Mouse (Mus musculus): ENCODE measurements at regions not wholly inside any gene's neighbourhood (a gene's known extent, or its start where the extent isn't known, plus 50 kb on each side); places are given as distances from the start of the nearest gene placed in this dataset.

DNA sequence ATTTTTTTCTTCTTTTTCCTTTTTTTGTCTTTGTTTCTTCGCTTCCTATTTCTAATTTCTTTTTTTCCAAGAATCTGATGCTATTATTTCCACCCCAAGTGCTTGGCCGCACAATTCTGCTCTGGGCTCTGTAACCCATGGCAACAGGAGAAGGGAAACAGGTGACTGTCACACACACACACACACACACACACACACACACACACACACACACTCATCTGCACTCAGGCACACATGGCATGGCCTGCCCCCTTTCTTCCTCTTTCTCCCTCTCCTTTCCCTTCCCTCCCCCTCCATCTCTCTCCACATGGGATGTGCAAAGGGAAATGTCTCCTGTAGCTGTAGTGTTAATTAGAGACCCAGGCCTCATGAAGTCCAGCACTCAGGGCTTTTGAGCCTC, 239.7 kb downstream of the Mtx2 start:
- WGBS = 19% methylated on average over 2 of the region's 2 CpGs
- no peaks in the 10 kb centered on the region for H3K27me3 ChIP-seq (ENCODE audit: control insufficient read depth, insufficient read depth, low read length)
- H3K27ac ChIP-seq (ENCODE audit: insufficient read depth, low read length) = no peak overlapping the region
- TF ChIP-seq CTCF (IDR thresholded peaks at IDR 0.05; ENCODE audit: borderline replicate concordance, insufficient read depth, low read depth, low read length) = no peak
- no peak for TF ChIP-seq POLR2A (IDR thresholded peaks at IDR 0.05; ENCODE audit: borderline replicate concordance, insufficient read depth, low read length)
- H3K4me1 ChIP-seq (ENCODE audit: control insufficient read depth, insufficient read depth, low read length) = 0 out of 2 replicates have a peak, but pooled peaks cover 2% of the 10 kb centered on the region
- no peak for DNase-seq
- H3K4me3 ChIP-seq (replicated peaks; ENCODE audit: insufficient read depth, low read depth, low read length) = no peak overlapping the region

DNA sequence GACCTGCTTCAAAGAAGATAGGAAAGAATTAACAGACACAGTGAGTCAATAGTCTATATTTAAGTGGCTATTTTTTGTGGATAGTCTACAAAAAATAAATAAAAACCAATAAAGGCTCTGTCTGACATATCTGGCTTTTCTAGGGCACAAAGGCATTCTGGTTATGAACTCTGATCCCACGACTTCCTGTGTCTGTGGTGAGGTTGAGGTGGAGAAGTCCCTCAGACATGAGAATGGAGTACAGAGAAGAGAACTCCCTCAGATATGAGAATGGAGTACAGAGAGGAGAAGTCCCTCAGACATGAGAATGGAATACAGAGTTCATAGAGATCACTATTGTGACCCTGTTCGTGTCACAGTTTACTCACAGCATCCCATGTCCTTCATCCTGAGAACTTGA, 243.7 kb downstream of the Mtx2 start:
- no peak for TF ChIP-seq CTCF (IDR thresholded peaks at IDR 0.05; ENCODE audit: borderline replicate concordance, insufficient read depth, low read depth, low read length)
- TF ChIP-seq POLR2A (IDR thresholded peaks at IDR 0.05; ENCODE audit: borderline replicate concordance, insufficient read depth, low read length) = no peak
- 79% methylated on average over 2 of the region's 2 CpGs for WGBS
- Histone ChIP-seq H3K4me1 (ENCODE audit: control insufficient read depth, insufficient read depth, low read length) (no peaks in the 10 kb centered on the region), H3K27ac (ENCODE audit: insufficient read depth, low read length) (no peak overlapping the region), H3K4me3 (replicated peaks; ENCODE audit: insufficient read depth, low read depth, low read length) (no peak overlapping the region), H3K27me3 (ENCODE audit: control insufficient read depth, insufficient read depth, low read length) (no peaks in the 10 kb centered on the region)
- no peak for DNase-seq

DNA sequence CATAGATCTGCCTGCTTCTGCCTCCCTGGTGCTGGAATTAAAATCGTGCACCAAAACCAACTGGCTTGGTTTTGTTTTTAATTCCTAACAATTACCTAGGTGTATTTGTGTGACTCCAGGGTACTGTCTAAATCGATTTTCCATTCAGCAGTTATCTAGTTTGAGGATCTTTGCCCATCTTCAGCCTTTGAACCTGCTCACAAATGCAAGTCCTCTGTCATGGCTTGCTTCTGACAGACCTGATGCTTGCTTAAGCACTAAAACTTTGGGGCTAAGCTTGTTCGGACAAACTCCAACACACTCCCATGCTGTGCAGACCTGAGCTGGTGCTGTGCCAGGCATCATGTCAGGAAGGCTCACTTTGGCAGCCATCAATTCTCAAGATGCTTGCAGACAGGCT, 246.4 kb downstream of the Mtx2 start:
- Histone ChIP-seq H3K4me1 (ENCODE audit: control insufficient read depth, insufficient read depth, low read length) (no peaks in the 10 kb centered on the region), H3K27me3 (ENCODE audit: control insufficient read depth, insufficient read depth, low read length) (no peaks in the 10 kb centered on the region), H3K27ac (ENCODE audit: insufficient read depth, low read length) (no peak overlapping the region), H3K4me3 (replicated peaks; ENCODE audit: insufficient read depth, low read depth, low read length) (no peak overlapping the region)
- WGBS = 61% methylated on average over 3 of the region's 3 CpGs
- TF ChIP-seq CTCF (IDR thresholded peaks at IDR 0.05; ENCODE audit: borderline replicate concordance, insufficient read depth, low read depth, low read length) (no peak), POLR2A (IDR thresholded peaks at IDR 0.05; ENCODE audit: borderline replicate concordance, insufficient read depth, low read length) (no peak)
- no peak for DNase-seq

DNA sequence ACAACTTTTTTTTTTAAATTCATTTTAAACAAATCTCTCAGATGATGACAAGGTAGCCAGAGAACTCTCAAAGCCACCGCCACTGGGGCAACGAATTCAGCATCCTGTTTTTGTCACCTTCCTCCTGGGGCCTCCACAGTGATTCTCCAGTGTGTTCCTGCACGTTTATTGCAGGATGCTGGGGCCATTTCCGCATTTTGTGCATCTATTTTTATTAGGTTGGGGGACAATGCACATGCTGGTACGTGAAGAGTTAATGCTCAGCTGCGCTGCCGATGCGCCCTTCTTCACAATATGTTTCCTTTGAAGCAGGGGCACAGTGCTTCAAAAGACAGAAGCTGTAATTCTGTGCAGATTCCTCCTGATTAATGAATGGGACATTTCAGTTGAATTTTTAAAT, 246.9 kb downstream of the Mtx2 start:
- no peak for DNase-seq
- H3K4me1 ChIP-seq (ENCODE audit: control insufficient read depth, insufficient read depth, low read length) = no peaks in the 10 kb centered on the region
- TF ChIP-seq CTCF (IDR thresholded peaks at IDR 0.05; ENCODE audit: borderline replicate concordance, insufficient read depth, low read depth, low read length) (no peak), POLR2A (IDR thresholded peaks at IDR 0.05; ENCODE audit: borderline replicate concordance, insufficient read depth, low read length) (no peak)
- no peak overlapping the region for H3K4me3 ChIP-seq (replicated peaks; ENCODE audit: insufficient read depth, low read depth, low read length)
- no peaks in the 10 kb centered on the region for H3K27me3 ChIP-seq (ENCODE audit: control insufficient read depth, insufficient read depth, low read length)
- 49% methylated on average over 8 of the region's 8 CpGs for WGBS
- no peak overlapping the region for H3K27ac ChIP-seq (ENCODE audit: insufficient read depth, low read length)

DNA sequence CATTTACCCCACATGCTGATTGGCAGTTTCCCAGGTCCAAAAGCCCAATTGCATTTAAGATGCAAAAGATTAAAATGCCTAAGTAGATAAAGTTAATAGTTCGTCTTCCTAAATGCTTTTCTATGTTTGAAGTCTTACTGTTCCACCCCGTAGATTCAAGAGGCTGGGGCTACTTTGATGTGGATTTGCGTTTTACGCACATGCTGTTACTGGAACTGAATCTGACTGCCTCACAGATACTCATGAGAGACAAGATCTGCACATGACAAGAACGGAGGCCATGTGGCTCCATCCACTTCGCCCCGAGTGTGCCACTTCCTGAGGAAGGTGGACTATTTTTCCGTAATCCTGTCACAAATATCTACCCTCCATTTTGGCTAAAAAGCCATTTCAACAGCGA, 247.6 kb downstream of the Mtx2 start:
- Histone ChIP-seq H3K27ac (ENCODE audit: insufficient read depth, low read length) (no peak overlapping the region), H3K4me3 (replicated peaks; ENCODE audit: insufficient read depth, low read depth, low read length) (no peak overlapping the region), H3K27me3 (ENCODE audit: control insufficient read depth, insufficient read depth, low read length) (no peaks in the 10 kb centered on the region), H3K4me1 (ENCODE audit: control insufficient read depth, insufficient read depth, low read length) (no peaks in the 10 kb centered on the region)
- 78% methylated on average over 9 of the region's 9 CpGs for WGBS
- TF ChIP-seq CTCF (IDR thresholded peaks at IDR 0.05; ENCODE audit: borderline replicate concordance, insufficient read depth, low read depth, low read length) (no peak), POLR2A (IDR thresholded peaks at IDR 0.05; ENCODE audit: borderline replicate concordance, insufficient read depth, low read length) (no peak)
- DNase-seq = no peak

DNA sequence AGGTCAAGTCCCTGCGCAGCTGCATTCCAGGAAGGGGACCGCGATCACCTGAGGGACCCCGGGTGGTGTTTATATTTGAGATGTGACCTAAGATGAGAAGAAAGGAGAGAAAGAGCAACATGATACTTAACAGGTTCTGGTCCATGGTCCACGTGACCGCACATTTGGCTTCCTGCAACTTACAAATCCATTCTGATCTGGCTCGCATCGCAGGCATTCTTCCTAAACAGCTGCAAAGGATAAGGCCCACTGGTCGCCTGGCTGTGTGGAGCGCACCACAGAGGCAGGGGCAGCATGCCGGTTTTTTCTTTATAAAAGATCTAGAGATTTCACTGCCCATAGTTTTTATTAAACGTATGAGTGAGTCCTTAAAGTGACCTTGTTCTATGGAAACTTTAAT, 261.6 kb downstream of the Mtx2 start:
- no peak for TF ChIP-seq CTCF (IDR thresholded peaks at IDR 0.05; ENCODE audit: borderline replicate concordance, insufficient read depth, low read depth, low read length)
- no peak for TF ChIP-seq POLR2A (IDR thresholded peaks at IDR 0.05; ENCODE audit: borderline replicate concordance, insufficient read depth, low read length)
- Histone ChIP-seq H3K4me1 (ENCODE audit: control insufficient read depth, insufficient read depth, low read length) (no peaks in the 10 kb centered on the region), H3K4me3 (replicated peaks; ENCODE audit: insufficient read depth, low read depth, low read length) (no peak overlapping the region), H3K27ac (ENCODE audit: insufficient read depth, low read length) (no peak overlapping the region), H3K27me3 (ENCODE audit: control insufficient read depth, insufficient read depth, low read length) (no peaks in the 10 kb centered on the region)
- WGBS = 55% methylated on average over 12 of the region's 12 CpGs
- DNase-seq = no peak

DNA sequence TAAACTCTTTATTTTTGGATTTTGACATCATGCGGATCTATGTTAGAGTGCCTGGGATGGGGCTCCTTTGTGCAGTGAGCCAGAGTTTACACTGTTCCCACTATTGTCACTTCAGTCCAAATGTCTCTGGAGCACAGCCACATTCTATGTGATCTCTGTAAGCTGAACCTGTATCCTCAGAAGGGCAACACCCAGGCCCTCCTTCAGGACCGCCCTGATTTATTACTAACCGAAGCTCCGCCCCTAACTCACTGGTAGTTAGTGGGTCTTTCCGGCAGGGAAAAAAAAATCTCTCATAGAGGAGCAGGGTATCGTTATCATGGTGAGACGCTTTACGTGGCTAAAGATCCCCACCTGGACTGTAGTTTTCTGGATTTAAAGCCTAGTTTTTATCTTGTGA, 263.6 kb downstream of the Mtx2 start:
- Histone ChIP-seq H3K27me3 (ENCODE audit: control insufficient read depth, insufficient read depth, low read length) (no peaks in the 10 kb centered on the region), H3K27ac (ENCODE audit: insufficient read depth, low read length) (no peak overlapping the region), H3K4me1 (ENCODE audit: control insufficient read depth, insufficient read depth, low read length) (no peaks in the 10 kb centered on the region), H3K4me3 (replicated peaks; ENCODE audit: insufficient read depth, low read depth, low read length) (no peak overlapping the region)
- WGBS = 89% methylated on average over 8 of the region's 8 CpGs
- TF ChIP-seq POLR2A (IDR thresholded peaks at IDR 0.05; ENCODE audit: borderline replicate concordance, insufficient read depth, low read length) (no peak), CTCF (IDR thresholded peaks at IDR 0.05; ENCODE audit: borderline replicate concordance, insufficient read depth, low read depth, low read length) (no peak)
- DNase-seq = no peak

DNA sequence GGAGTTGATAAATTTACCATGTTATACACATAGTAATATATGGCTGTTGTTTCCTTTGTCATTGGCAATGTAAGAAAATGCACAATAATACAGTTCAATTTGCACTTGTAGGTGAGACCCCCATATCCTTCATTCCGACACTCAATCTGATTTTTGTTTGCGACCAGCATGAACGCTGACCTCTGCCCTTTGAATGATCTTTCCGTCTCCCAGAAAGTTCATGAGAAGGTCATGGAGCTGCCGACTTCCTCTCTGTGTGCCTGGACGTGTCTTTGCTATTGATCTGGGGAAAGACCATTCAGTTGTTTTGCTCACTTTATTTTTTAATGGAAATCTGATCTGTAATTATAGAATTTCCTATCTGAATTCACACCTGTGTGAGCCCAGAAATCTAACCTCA, 264.0 kb downstream of the Mtx2 start:
- 63% methylated on average over 6 of the region's 6 CpGs for WGBS
- no peak for DNase-seq
- no peak overlapping the region for H3K4me3 ChIP-seq (replicated peaks; ENCODE audit: insufficient read depth, low read depth, low read length)
- no peaks in the 10 kb centered on the region for H3K4me1 ChIP-seq (ENCODE audit: control insufficient read depth, insufficient read depth, low read length)
- H3K27me3 ChIP-seq (ENCODE audit: control insufficient read depth, insufficient read depth, low read length) = no peaks in the 10 kb centered on the region
- no peak overlapping the region for H3K27ac ChIP-seq (ENCODE audit: insufficient read depth, low read length)
- TF ChIP-seq POLR2A (IDR thresholded peaks at IDR 0.05; ENCODE audit: borderline replicate concordance, insufficient read depth, low read length) (no peak), CTCF (IDR thresholded peaks at IDR 0.05; ENCODE audit: borderline replicate concordance, insufficient read depth, low read depth, low read length) (no peak)
